Mouse (Mus musculus) cerebellum, adult 2 months (tissue): ENCODE results near the gene Gm42957. TPM values are rescaled to one million over a fixed set of nuclear protein-coding genes. Genes with fewer than 3 reads are reported as not detected.

ENCODE experiments used
- DNase-seq, 2 experiments: peaks; one replicate each; pipeline ENCODE4 v3.0.0; 2021
- H3K27ac ChIP-seq: fragments of 200-500 bp; 2 replicates; pipeline ENCODE4 v1.5.1; 2012; ENCODE audit warnings: low read length, control low read depth, inconsistent platforms; ENCODE audit not compliant: insufficient read depth
- H3K27me3 ChIP-seq: fragments of 200-500 bp; 2 replicates; pipeline ENCODE4 v1.6.1; 2012; ENCODE audit warnings: inconsistent platforms, mild to moderate bottlenecking, low read length, moderate library complexity; ENCODE audit not compliant: control insufficient read depth, insufficient read depth
- H3K4me1 ChIP-seq: fragments of 200-500 bp; 2 replicates; pipeline ENCODE4 v1.6.1; 2011; ENCODE audit warnings: low read length; ENCODE audit not compliant: control insufficient read depth, insufficient read depth
- H3K4me3 ChIP-seq: fragments of 200-500 bp; replicated peaks from 2 replicates; pipeline ENCODE3; 2011; ENCODE audit warnings: mild to moderate bottlenecking, low read depth, low read length, control low read depth; ENCODE audit not compliant: insufficient read depth
- CTCF ChIP-seq: fragments of 200-500 bp; IDR thresholded peaks from 2 replicates; pipeline ENCODE4 v1.5.1; 2011; ENCODE audit warnings: low read depth, mild to moderate bottlenecking, control low read depth, low read length, moderate library complexity, borderline replicate concordance; ENCODE audit not compliant: insufficient read depth
- POLR2A ChIP-seq: fragments of 200-500 bp; IDR thresholded peaks from 2 replicates; pipeline ENCODE4 v1.6.1; 2011; ENCODE audit warnings: low read length, control low read depth, borderline replicate concordance; ENCODE audit not compliant: insufficient read depth
- WGBS: fragments of 180-500 bp; shearing (Covaris S2); methylation state at CpG from one replicate; pipeline ENCODE4 v1.1.7; 2018; 5-methylcytosine and 5-hydroxymethylcytosine counted together
- polyA plus RNA-seq: library from polyadenylated mRNA; depleted of rRNA; stranded (reverse); fragments of >200 nt; gene quantifications from 2 replicates; pipeline ENCODE4 v1.2.3, GENCODE M21; 2012

Gene Gm42957
- polyA plus RNA-seq, 1 experiment: 0.16 TPM

DNA sequence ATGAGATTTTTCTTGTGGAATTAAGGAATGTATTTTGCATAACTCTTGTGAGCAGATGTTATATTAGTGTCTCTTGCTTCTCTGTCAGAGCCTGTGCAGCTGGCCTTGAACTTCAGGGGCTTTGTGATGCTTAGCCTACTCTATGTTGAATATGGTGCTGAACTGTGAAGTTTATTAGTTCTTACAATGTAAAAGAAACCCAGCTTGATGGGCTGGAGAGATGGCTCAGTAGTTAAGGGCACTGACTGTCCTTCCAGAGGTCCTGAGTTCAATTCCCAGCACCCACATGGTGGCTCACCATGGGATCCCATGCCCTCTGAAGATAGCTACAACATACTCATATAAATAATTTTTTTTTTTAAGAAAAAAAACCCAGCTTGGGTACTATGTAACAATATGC is 3.2 kb upstream of the Gm42957 start:
- no peak for DNase-seq
- no peak overlapping the region for H3K27ac ChIP-seq

DNA sequence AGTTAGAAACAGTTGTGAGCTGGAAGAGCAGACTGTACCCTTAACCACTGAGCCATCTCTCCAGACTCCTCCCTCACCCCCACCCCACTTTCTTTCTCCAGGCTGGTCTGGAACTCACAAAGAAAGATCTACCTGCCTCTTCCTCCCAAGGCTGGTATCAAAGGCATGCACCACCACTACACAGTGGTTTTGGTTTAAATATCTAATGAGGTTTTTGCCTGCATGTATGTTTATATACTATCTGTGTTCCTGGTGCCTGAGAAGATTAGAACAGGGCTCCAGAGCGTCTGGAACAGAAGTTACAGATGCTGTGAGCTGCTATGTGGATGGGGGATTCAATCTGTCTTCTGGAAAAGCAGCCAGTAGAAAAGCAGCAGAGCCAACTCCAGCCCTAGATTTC is 1.3 kb upstream of the Gm42957 start:
- H3K4me3 ChIP-seq: no peak overlapping the region
- no peak for DNase-seq
- 79% methylated on average over 1 of the region's 1 CpGs for WGBS
- H3K27ac ChIP-seq: no peak overlapping the region
- TF ChIP-seq POLR2A (no peak), CTCF (no peak)
- peaks cover 7% of the 10 kb centered on the region for H3K4me1 ChIP-seq
- H3K27me3 ChIP-seq: no peaks in the 10 kb centered on the region

More for the DNA sequence above, 3.2 kb upstream of the Gm42957 start:
- Histone ChIP-seq H3K27me3 (no peaks in the 10 kb centered on the region), H3K4me1 (peaks cover 7% of the 10 kb centered on the region), H3K4me3 (no peak overlapping the region)
- TF ChIP-seq POLR2A (no peak), CTCF (no peak)

DNA sequence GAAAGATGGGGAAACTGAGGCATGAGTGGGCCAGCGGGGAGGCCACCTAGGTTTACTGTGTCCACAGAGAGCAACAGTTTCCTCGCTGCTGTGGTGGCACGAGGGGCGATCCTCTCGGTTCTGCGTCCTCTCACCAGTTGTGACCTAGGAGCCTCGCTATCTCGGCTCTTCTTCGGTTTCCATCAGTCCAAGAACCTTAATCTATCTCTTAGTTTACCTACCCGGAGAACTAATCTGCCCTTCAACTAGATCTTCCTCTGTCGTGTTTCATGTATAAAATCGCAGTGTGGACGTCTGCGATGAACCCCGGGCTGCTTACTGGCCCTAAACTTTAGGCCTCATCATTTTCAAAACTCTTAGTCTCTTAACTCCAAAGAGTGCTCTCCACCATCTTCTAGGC is 632 bp downstream of the Gm42957 start:
- no peak for DNase-seq
- peak overlapping the region; percentile 30 for H3K27ac ChIP-seq
- peak overlapping the region; percentile 87 for H3K4me3 ChIP-seq
- WGBS: 5% methylated on average over 15 of the region's 15 CpGs
- H3K27me3 ChIP-seq: no peaks in the 10 kb centered on the region
- peaks cover 7% of the 10 kb centered on the region for H3K4me1 ChIP-seq
- TF ChIP-seq CTCF (no peak), POLR2A (no peak)

DNA sequence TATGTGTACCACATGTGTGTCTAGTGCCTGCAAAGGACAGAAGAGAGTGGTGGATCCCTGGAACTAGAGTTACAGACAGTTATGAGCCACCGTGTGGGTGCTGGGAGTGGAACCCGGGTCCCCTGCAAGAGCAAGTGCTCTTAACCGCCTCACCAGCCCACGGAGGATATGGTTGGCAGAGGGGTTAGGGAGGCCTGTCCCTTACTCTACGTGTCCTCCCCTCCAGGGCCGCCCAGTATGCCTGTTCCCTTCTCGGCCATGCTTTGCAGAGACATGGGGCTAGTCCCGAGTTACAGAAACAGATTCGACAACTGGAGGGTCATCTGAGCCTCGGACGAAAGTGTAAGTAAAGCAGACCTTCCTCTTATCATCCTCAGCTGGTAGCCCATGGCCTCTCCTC is 1.2 kb downstream of the Gm42957 start:
- 55% methylated on average over 11 of the region's 11 CpGs for WGBS
- TF ChIP-seq CTCF: no peak
- TF ChIP-seq POLR2A: no peak
- no peak for DNase-seq
- Histone ChIP-seq H3K4me3 (peak overlapping the region; percentile 29), H3K27me3 (no peaks in the 10 kb centered on the region), H3K27ac (no peak overlapping the region), H3K4me1 (peaks cover 7% of the 10 kb centered on the region)

DNA sequence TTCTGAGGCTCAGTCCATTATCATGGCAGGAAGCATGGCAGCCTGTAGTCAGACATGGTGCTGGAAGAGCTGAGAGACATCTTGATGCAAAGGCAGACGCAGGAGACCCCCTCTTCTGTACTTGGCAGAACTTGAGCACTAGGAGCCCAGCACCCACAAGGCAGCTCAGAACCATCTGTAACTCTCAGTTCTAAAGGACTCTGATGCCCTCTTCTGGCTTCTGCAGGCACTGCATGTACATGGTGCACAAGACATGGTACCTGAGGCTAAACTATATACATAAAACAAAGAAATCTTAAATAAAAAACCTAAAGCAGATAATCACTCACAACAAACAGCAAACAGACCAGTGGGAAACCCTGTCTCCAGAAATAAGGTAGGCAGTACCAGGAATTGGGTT is 3.9 kb downstream of the Gm42957 start:
- peak; percentile 53 to 73 for DNase-seq
- Histone ChIP-seq H3K27ac (no peak overlapping the region), H3K4me3 (no peak overlapping the region), H3K4me1 (peaks cover 7% of the 10 kb centered on the region), H3K27me3 (no peaks in the 10 kb centered on the region)
- TF ChIP-seq POLR2A (no peak), CTCF (peak; percentile 72)
- 56% methylated on average over 1 of the region's 1 CpGs for WGBS

DNA sequence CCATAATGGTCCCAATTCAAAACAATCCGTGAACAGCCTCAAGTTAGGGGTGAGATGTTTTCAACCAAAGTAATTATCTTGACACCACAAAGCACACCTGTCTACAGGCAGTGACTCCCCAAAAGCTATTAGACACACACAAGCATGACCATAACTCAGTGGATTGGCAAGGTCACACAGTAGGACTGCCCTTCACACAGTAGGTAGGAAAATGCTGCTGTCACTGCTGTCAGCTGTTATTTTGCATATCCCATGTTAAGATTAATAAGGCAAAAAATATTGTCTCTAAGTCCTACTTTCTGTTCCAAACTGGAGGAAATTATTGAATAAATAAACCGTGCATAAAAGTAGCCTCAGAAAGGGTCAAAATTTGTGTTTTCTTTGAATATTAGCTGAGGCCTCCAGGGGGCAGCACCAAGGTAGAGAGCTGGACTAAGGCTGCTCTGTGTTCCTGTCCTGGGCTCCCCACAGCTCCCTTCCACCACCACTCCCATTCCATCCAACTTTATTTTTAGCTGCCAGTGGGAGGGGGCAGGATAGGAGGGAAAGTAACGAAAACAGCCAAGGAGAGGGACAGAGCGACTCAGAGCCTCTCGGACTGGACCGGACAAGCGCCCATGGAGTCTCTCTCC is 9.9 kb downstream of the Gm42957 start, which contains the start of gene Itga10:
TSS of gene Itga10 (plus strand) at position 567 of the 632 bp plus-strand sequence.
- Histone ChIP-seq H3K27ac (no peak within 1 kb of the TSS), H3K27me3 (no peaks in the 10 kb centered on the region), H3K4me1 (no peaks in the 10 kb centered on the region), H3K4me3 (no peak within 1 kb of the TSS)
- TF ChIP-seq POLR2A (no peak), CTCF (peak; percentile 52; the same call in 1 of the 2 replicates)
- WGBS: 48% methylated on average over 7 of the region's 7 CpGs
- DNase-seq: peak in 1 of 2 experiments; percentile 33

- no peak for TF ChIP-seq CTCF
- no peak for TF ChIP-seq POLR2A
- H3K27me3 ChIP-seq: no peaks in the 10 kb centered on the region
- no peak for DNase-seq
- no peak overlapping the region for H3K27ac ChIP-seq
- no peaks in the 10 kb centered on the region for H3K4me1 ChIP-seq
- no peak overlapping the region for H3K4me3 ChIP-seq
- WGBS: 85% methylated on average over 3 of the region's 3 CpGs
Observed at GRCm38 (mm10) chr3:96647365-96647764, 12.1 kb downstream of the Gm42957 start.

GRCm38 (mm10) chr3:96660901-96661300 is 25.6 kb downstream of the Gm42957 start:
- Histone ChIP-seq H3K4me1 (no peaks in the 10 kb centered on the region; the same call in 1 of the 2 replicates), H3K27me3 (no peaks in the 10 kb centered on the region), H3K4me3 (no peak overlapping the region), H3K27ac (no peak overlapping the region)
- no peak for TF ChIP-seq CTCF
- TF ChIP-seq POLR2A: no peak
- DNase-seq: no peak
- 97% methylated on average over 2 of the region's 2 CpGs for WGBS
